Mouse (Mus musculus): Measurements from ENCODE around the gene Six4. TPM values are rescaled to one million over a fixed set of nuclear protein-coding genes. Genes with fewer than 3 reads are reported as not detected.

Six4 gene
- polyA plus RNA-seq, 1 experiment from 2014 or later, result 0.39 TPM

GRCm38 (mm10) chr12:73060805-73061410 lies 52.3 kb downstream of the Six4 start:
- no peak for DNase-seq (ENCODE audit: low spot score)
- no peaks in the 10 kb centered on the region for H3K36me3 ChIP-seq (ENCODE audit: control insufficient read depth, insufficient read depth, low read length)
- H3K9me3 ChIP-seq (replicated peaks; ENCODE audit: control insufficient read depth, low read length), result no peaks in the 10 kb centered on the region
- H3K4me2 ChIP-seq (ENCODE audit: low read length), result no peak overlapping the region
- no peak for ATAC-seq
- H3K27me3 ChIP-seq (replicated peaks; ENCODE audit: control insufficient read depth, insufficient read depth, low read length), result peaks cover 18% of the 10 kb centered on the region
- WGBS, result 45% methylated on average over 9 of the region's 9 CpGs
- no peak overlapping the region for H3K9ac ChIP-seq (ENCODE audit: low read length)
- no peak overlapping the region for H3K27ac ChIP-seq (ENCODE audit: low read depth, low read length)
- no peak overlapping the region for H3K4me3 ChIP-seq (ENCODE audit: low read depth, low read length)
- no peaks in the 10 kb centered on the region for H3K4me1 ChIP-seq (ENCODE audit: control insufficient read depth, insufficient read depth, low read length)

- no peaks in the 10 kb centered on the region for H3K4me1 ChIP-seq (ENCODE audit: control insufficient read depth, insufficient read depth, low read length)
- WGBS, result 88% methylated on average over 6 of the region's 6 CpGs
- no peak for DNase-seq (ENCODE audit: low spot score)
- no peak overlapping the region for H3K9ac ChIP-seq (ENCODE audit: low read length)
- H3K27me3 ChIP-seq (replicated peaks; ENCODE audit: control insufficient read depth, insufficient read depth, low read length), result peaks cover 45% of the 10 kb centered on the region
- H3K27ac ChIP-seq (ENCODE audit: low read depth, low read length), result no peak overlapping the region
- no peaks in the 10 kb centered on the region for H3K9me3 ChIP-seq (replicated peaks; ENCODE audit: control insufficient read depth, low read length)
- H3K4me3 ChIP-seq (ENCODE audit: low read depth, low read length), result no peak overlapping the region
- no peak overlapping the region for H3K4me2 ChIP-seq (ENCODE audit: low read length)
- no peak for ATAC-seq
- H3K36me3 ChIP-seq (ENCODE audit: control insufficient read depth, insufficient read depth, low read length), result no peaks in the 10 kb centered on the region
Measured at GRCm38 (mm10) chr12:73057492-73057891, 55.8 kb downstream of the Six4 start.

- Histone ChIP-seq H3K9ac (ENCODE audit: low read length) (no peak overlapping the region), H3K4me1 (ENCODE audit: control insufficient read depth, insufficient read depth, low read length) (no peaks in the 10 kb centered on the region), H3K4me3 (ENCODE audit: low read depth, low read length) (no peak overlapping the region), H3K27me3 (replicated peaks; ENCODE audit: control insufficient read depth, insufficient read depth, low read length) (peaks cover 63% of the 10 kb centered on the region), H3K9me3 (replicated peaks; ENCODE audit: control insufficient read depth, low read length) (no peaks in the 10 kb centered on the region), H3K36me3 (ENCODE audit: control insufficient read depth, insufficient read depth, low read length) (no peaks in the 10 kb centered on the region), H3K4me2 (ENCODE audit: low read length) (no peak overlapping the region), H3K27ac (ENCODE audit: low read depth, low read length) (no peak overlapping the region)
- ATAC-seq (no peak), DNase-seq (ENCODE audit: low spot score) (no peak)
- 17% methylated on average over 5 of the region's 5 CpGs for whole genome bisulfite sequencing
Measured at GRCm38 (mm10) chr12:73055451-73055850, 57.8 kb downstream of the Six4 start.

- Histone ChIP-seq H3K27me3 (replicated peaks; ENCODE audit: control insufficient read depth, insufficient read depth, low read length) (peaks cover 70% of the 10 kb centered on the region), H3K36me3 (ENCODE audit: control insufficient read depth, insufficient read depth, low read length) (no peaks in the 10 kb centered on the region), H3K4me3 (ENCODE audit: low read depth, low read length) (no peak overlapping the region), H3K9ac (ENCODE audit: low read length) (no peak overlapping the region), H3K27ac (ENCODE audit: low read depth, low read length) (no peak overlapping the region), H3K4me1 (ENCODE audit: control insufficient read depth, insufficient read depth, low read length) (no peaks in the 10 kb centered on the region), H3K9me3 (replicated peaks; ENCODE audit: control insufficient read depth, low read length) (no peaks in the 10 kb centered on the region), H3K4me2 (ENCODE audit: low read length) (no peak overlapping the region)
- DNase-seq (ENCODE audit: low spot score), result no peak
- 10% methylated on average over 15 of the region's 15 CpGs for WGBS
- no peak for ATAC-seq
Measured at GRCm38 (mm10) chr12:73054576-73055185, 58.6 kb downstream of the Six4 start.

- no peaks in the 10 kb centered on the region for H3K9me3 ChIP-seq (replicated peaks; ENCODE audit: control insufficient read depth, low read length)
- no peak for DNase-seq (ENCODE audit: low spot score)
- no peaks in the 10 kb centered on the region for H3K36me3 ChIP-seq (ENCODE audit: control insufficient read depth, insufficient read depth, low read length)
- under 1% methylated on average over 42 of the region's 42 CpGs for WGBS
- H3K4me2 ChIP-seq (ENCODE audit: low read length), result peak within 1 kb of the TSS; percentile 43
- no peak within 1 kb of the TSS for H3K9ac ChIP-seq (ENCODE audit: low read length)
- peak; percentile 68 for ATAC-seq
- H3K27me3 ChIP-seq (replicated peaks; ENCODE audit: control insufficient read depth, insufficient read depth, low read length), result peaks cover 79% of the 10 kb centered on the region
- H3K4me1 ChIP-seq (ENCODE audit: control insufficient read depth, insufficient read depth, low read length), result no peaks in the 10 kb centered on the region
- H3K4me3 ChIP-seq (ENCODE audit: low read depth, low read length), result peak within 1 kb of the TSS; percentile 24
- no peak within 1 kb of the TSS for H3K27ac ChIP-seq (ENCODE audit: low read depth, low read length)
Measured at GRCm38 (mm10) chr12:73053668-73054241, 59.5 kb downstream of the Six4 start, which contains the start of gene Six1. Gene Six1, minus strand, starts transcription at chr12:73053887.

- Histone ChIP-seq H3K9ac (ENCODE audit: low read length) (no peak overlapping the region), H3K4me3 (ENCODE audit: low read depth, low read length) (no peak overlapping the region), H3K9me3 (replicated peaks; ENCODE audit: control insufficient read depth, low read length) (no peaks in the 10 kb centered on the region), H3K27me3 (replicated peaks; ENCODE audit: control insufficient read depth, insufficient read depth, low read length) (peaks cover 87% of the 10 kb centered on the region), H3K27ac (ENCODE audit: low read depth, low read length) (no peak overlapping the region), H3K36me3 (ENCODE audit: control insufficient read depth, insufficient read depth, low read length) (no peaks in the 10 kb centered on the region), H3K4me1 (ENCODE audit: control insufficient read depth, insufficient read depth, low read length) (no peaks in the 10 kb centered on the region), H3K4me2 (ENCODE audit: low read length) (peak overlapping the region; percentile 43)
- DNase-seq (ENCODE audit: low spot score) (no peak), ATAC-seq (peak; percentile 40; the same call in 1 of the 2 replicates)
- WGBS, result under 1% methylated on average over 34 of the region's 34 CpGs
Measured at GRCm38 (mm10) chr12:73052651-73053591, 60.3 kb downstream of the Six4 start.

- under 1% methylated on average over 19 of the region's 19 CpGs for WGBS
- no peak overlapping the region for H3K4me2 ChIP-seq (ENCODE audit: low read length)
- H3K9me3 ChIP-seq (replicated peaks; ENCODE audit: control insufficient read depth, low read length), result no peaks in the 10 kb centered on the region
- H3K27me3 ChIP-seq (replicated peaks; ENCODE audit: control insufficient read depth, insufficient read depth, low read length), result peaks cover 87% of the 10 kb centered on the region
- ATAC-seq, result no peak
- H3K9ac ChIP-seq (ENCODE audit: low read length), result no peak overlapping the region
- no peak for DNase-seq (ENCODE audit: low spot score)
- H3K36me3 ChIP-seq (ENCODE audit: control insufficient read depth, insufficient read depth, low read length), result no peaks in the 10 kb centered on the region
- no peak overlapping the region for H3K4me3 ChIP-seq (ENCODE audit: low read depth, low read length)
- no peaks in the 10 kb centered on the region for H3K4me1 ChIP-seq (ENCODE audit: control insufficient read depth, insufficient read depth, low read length)
- H3K27ac ChIP-seq (ENCODE audit: low read depth, low read length), result no peak overlapping the region
Measured at GRCm38 (mm10) chr12:73052036-73052650, 61.1 kb downstream of the Six4 start.

- H3K36me3 ChIP-seq (ENCODE audit: control insufficient read depth, insufficient read depth, low read length), result no peaks in the 10 kb centered on the region
- no peak for DNase-seq (ENCODE audit: low spot score)
Measured at GRCm38 (mm10) chr12:73050811-73051580, 62.3 kb downstream of the Six4 start.

More at GRCm38 (mm10) chr12:73050811-73051580, 62.3 kb downstream of the Six4 start:
- under 1% methylated on average over 15 of the region's 15 CpGs for WGBS
- Histone ChIP-seq H3K9ac (ENCODE audit: low read length) (no peak overlapping the region), H3K4me1 (ENCODE audit: control insufficient read depth, insufficient read depth, low read length) (no peaks in the 10 kb centered on the region), H3K9me3 (replicated peaks; ENCODE audit: control insufficient read depth, low read length) (no peaks in the 10 kb centered on the region), H3K27ac (ENCODE audit: low read depth, low read length) (no peak overlapping the region), H3K4me2 (ENCODE audit: low read length) (no peak overlapping the region), H3K4me3 (ENCODE audit: low read depth, low read length) (no peak overlapping the region), H3K27me3 (replicated peaks; ENCODE audit: control insufficient read depth, insufficient read depth, low read length) (peaks cover 90% of the 10 kb centered on the region)
- no peak for ATAC-seq
